Mouse (Mus musculus) E14TG2a.4 (cell line): ENCODE measurements at regions not wholly inside any gene's neighbourhood (a gene's known extent, or its start where the extent isn't known, plus 50 kb on each side); places are given as distances from the start of the nearest gene placed in this dataset.

Source experiments
- CTCF ChIP-seq: conservative IDR thresholded peaks from 2 replicates; pipeline ENCODE4 v1.5.1; 2014; ENCODE audit warnings: low read length
- POU5F1 ChIP-seq: IDR thresholded peaks from 2 replicates; pipeline ENCODE4 v1.6.1; 2014; ENCODE audit warnings: low read length, borderline replicate concordance

DNA sequence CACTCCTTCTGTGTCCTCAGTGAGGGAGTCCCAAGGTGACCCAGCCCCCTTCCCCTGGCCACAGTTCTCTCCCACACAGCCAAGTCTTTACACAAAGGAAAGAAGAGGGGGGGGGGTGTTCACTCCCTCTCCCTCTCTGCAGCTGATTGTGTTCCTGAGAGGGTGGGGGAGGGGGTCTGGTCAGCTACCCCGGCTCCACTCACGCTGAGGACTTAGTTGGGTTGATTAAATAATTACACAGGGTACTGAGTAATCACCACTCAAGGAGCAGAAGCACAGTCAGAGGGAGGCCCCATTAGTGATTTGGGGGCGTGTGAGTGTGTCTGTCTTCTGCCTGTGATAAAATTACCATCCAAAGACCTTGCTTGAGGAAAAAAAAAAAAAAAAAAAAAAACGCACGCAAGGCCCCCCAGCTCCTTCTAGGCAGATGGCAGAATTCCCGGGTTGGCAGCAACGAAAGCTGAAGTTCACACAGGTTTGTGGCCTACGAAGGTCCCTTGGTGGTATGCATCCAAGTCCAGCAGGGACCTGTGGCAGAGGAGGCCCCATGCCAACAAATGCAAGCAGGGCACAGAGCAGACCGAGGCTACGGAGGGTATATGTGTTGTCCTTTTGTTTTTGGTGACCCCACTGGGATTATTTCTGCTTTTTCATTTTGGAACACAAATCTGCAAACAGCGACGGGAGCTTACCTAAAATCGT, 55.3 kb upstream of the Top1 start:
- TF ChIP-seq CTCF (no peak), POU5F1 (no peak)
